Mouse (Mus musculus): ENCODE measurements around the gene Cxcl3. TPM values are rescaled to one million over a fixed set of nuclear protein-coding genes. Genes with fewer than 3 reads are reported as not detected.

Gene Cxcl3
- 1.4 TPM for polyA plus RNA-seq (2017; shearing (Covaris generic))

GRCm38 (mm10) chr5:90785659-90786588 lies at the start of gene Cxcl3:
TSS of gene Cxcl3 (plus strand) at chr5:90786103.

DNA sequence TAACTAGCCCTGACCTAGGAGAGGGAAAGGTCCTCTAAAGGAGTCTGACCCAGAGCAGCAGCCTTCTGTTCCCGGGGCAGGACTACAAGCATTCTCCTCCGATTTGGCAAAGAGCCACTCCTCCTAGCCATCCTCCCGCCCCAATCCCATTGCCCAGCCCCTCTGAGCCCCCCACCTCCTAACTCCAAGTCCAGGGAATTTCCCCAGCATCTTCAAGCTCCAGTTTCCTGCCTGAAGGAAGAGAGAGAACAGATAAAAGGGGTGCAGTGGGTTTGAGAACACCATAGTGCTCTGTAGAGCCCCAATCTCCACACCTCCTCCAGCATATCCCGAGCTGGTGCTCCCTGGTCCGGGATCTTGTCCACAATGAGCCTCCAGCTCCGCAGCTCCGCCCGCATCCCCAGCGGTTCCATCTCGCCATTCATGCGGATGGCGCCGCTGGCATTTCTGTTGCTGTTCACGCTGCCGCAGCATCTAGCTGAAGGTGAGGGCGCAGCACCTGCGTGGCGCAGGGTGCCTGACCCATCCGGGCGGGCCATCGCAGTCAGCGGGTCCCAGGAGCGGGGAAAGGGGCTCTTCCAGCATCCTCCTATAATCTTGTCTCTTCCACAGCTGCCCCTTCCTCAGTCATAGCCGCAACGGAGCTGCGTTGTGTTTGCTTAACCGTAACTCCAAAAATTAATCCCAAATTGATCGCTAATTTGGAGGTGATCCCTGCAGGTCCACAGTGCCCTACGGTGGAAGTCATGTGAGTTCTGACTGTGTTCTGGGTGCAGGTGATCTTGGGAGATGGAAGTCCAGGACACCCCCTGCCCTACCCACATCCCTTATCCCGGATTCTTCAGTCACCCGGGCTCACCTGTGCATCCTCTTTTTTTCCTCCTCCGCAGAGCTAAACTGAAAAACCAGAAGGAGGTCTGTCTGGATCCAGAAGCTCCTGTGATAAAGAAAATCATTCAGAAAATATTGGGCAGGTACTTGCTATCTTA lies 26.5 kb upstream of the Cxcl3 start, which contains the start of gene Cxcl5:
TSS of gene Cxcl5 (plus strand) at position 284 of the 989 bp plus-strand sequence.

GRCm38 (mm10) chr5:90768218-90768617 lies 17.7 kb upstream of the Cxcl3 start, which contains the start of gene Ppbp:
TSS of gene Ppbp (plus strand) at chr5:90768518.

DNA sequence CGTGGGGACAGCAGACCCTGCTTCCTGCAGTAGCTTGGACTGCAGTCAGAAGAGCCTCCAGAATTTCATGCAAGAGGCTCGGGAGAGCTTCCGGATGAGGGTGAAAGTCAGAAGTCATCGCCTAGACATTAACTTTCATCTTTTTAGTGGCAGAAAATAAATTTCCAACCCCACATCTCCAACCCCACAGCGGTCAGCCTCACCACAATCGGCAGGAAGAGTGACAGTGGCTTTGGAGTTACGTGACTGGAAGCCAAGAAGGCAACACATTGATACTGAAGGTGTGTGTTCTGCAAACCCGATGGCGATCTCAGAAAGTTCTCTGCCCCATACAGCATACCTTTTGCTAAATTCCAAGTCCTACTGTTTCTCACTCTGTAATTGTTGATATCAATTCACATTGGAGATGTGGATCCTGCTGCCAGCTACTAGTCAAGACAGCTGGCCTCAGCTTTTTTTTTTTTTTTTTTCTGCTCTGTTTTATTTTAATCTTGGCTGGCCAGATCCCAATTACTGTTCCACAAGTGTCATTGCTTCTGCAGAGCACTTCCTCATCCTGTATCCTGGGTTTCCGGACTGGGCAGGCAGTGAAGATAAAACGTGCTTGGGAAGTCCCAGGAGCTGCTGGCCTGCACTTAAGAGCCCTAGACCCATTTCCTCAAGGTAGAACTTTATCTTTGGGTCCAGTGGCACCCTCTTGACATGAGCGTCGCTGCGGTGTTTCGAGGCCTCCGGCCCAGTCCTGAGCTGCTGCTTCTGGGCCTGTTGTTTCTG lies 13.8 kb upstream of the Cxcl3 start, which contains the start of gene Pf4:
TSS of gene Pf4 (plus strand) at position 556 of the 774 bp plus-strand sequence.

DNA sequence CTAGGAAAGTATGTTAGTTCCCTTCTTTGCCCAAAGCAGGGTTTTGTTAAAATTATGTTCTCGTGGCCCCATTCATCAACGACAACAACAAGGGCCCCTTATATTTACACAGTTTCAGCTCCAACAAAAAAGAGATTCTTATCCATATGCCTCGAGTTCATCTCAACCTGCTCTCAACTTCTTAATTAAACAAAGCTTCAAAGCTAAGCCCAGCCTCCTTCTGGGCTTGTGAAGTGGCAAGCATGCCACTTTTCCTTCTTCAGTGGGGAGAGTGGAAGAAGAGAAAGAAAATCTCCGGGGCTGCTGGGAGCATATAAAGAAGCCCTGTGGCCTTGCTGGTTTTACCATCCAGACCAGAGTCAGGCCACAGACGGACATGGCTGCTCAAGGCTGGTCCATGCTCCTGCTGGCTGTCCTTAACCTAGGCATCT lies 8.3 kb downstream of the Cxcl3 start, which contains the start of gene Cxcl15:
TSS of gene Cxcl15 (plus strand) at position 340 of the 431 bp plus-strand sequence.

Other genes starting within 250 kb of the Cxcl3 start
- gene 5830473C10Rik, start 225.0 kb upstream of the Cxcl3 start, polyA plus RNA-seq (2017; shearing (Covaris generic)): not detected
- 3.6 TPM for gene Rassf6, start 145.4 kb upstream of the Cxcl3 start, polyA plus RNA-seq (2017; shearing (Covaris generic))
- not detected for gene Cxcl5, start 26.7 kb upstream of the Cxcl3 start, polyA plus RNA-seq (2017; shearing (Covaris generic))
- gene Ppbp, start 17.6 kb upstream of the Cxcl3 start, polyA plus RNA-seq (2017; shearing (Covaris generic)): not detected
- not detected for gene Pf4, start 13.7 kb upstream of the Cxcl3 start, polyA plus RNA-seq (2017; shearing (Covaris generic))
- gene Cxcl15, start 8.4 kb downstream of the Cxcl3 start, polyA plus RNA-seq (2017; shearing (Covaris generic)): not detected
- gene Cxcl1, start 105.1 kb downstream of the Cxcl3 start, polyA plus RNA-seq (2017; shearing (Covaris generic)): not detected
- gene Cxcl2, start 117.8 kb downstream of the Cxcl3 start, polyA plus RNA-seq (2017; shearing (Covaris generic)): 1.8 TPM
- gene Mthfd2l, start 145.0 kb downstream of the Cxcl3 start, polyA plus RNA-seq (2017; shearing (Covaris generic)): 1.6 TPM
- gene Epgn, start 241.4 kb downstream of the Cxcl3 start, polyA plus RNA-seq (2017; shearing (Covaris generic)): not detected